Mouse (Mus musculus) gastrocnemius, postnatal 36 days (tissue): Measurements from ENCODE around the gene Tspyl2. TPM values are rescaled to one million over a fixed set of nuclear protein-coding genes. Genes with fewer than 3 reads are reported as not detected.
"Not testable (repeated sequence)": the region's sequence is repeated elsewhere in the genome, so short reads cannot be mapped to it uniquely, and the experiment has no call there.

ENCODE experiments used
- DNase-seq, 2 experiments: peaks; one replicate each; pipeline ENCODE4 v3.0.0; 2022
- intact Hi-C: fragments of 180-260 bp; cut with DNase I; formaldehyde crosslinking; loops from one replicate; pipeline ENCODE4 v1.15.1; 2025
- total RNA-seq, 2 experiments: library from RNA; stranded (reverse); gene quantifications; 2 replicates each; pipeline ENCODE4 v1.2.3; 2021

The Tspyl2 gene
- total RNA-seq, 2 experiments from 2014 or later, result 9.1 to 11.4 TPM

DNA sequence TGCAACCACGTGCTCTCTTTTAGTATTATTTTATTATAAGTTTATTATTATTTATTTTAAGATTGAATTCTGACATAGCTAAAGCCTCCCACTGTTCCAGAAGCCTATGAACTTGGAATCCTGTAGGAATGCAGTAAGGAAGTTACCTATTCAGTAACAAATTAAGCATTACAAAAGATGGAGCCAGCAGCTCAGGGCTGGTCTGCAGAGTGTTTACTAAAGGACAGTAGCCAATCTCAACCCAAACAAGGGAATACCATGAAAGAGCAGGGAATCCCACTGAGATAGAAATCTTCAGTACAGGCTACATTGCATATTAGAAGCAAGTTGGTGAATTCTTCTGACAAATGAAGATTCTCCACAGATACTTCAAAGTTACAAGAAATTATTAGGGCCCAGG lies 55.2 kb downstream of the Tspyl2 start:
- intact Hi-C loops, DNase-seq: not testable (repeated sequence)

Other genes with a start within 250 kb of the Tspyl2 start
- gene Iqsec2, start 198.2 kb downstream of the Tspyl2 start, total RNA-seq, result 10 to 100 TPM; 17.2 to 20.8 TPM
- gene Kdm5c, start 109.4 kb downstream of the Tspyl2 start, total RNA-seq, result 10 to 100 TPM; 15.8 to 26.4 TPM
- 1 to 10 TPM; 1.6 to 2.3 TPM for gene Kantr, start 14.9 kb downstream of the Tspyl2 start, total RNA-seq
- under 1 TPM; 0.28 to 0.84 TPM for gene Gpr173, start 26.3 kb upstream of the Tspyl2 start, total RNA-seq
- gene Cldn34a, start 220.9 kb upstream of the Tspyl2 start, total RNA-seq, result not detected